Mouse (Mus musculus) liver, embryonic 11.5 days (tissue): ENCODE measurements at regions not wholly inside any gene's neighbourhood (a gene's known extent, or its start where the extent isn't known, plus 50 kb on each side); places are given as distances from the start of the nearest gene placed in this dataset.

Source experiments
- ATAC-seq: fragments of 200-750 bp; cut with Nextera tagmentation; replicated peaks from 2 replicates; pipeline ENCODE4 v1.8.0; 2017; ENCODE audit warnings: moderate number of reproducible peaks, mild to moderate bottlenecking, moderate TSS enrichment, moderate library complexity; ENCODE audit not compliant: low FRiP score
- DNase-seq: peaks from one replicate; pipeline ENCODE4 v3.0.0-alpha.2; 2017; ENCODE audit warnings: low spot score
- H3K27ac ChIP-seq: fragments of 300-500 bp; sonication (generic); 2 replicates; pipeline ENCODE4 v1.5.1; 2014; ENCODE audit warnings: mild to moderate bottlenecking, low read depth, low read length, control low read depth
- H3K27me3 ChIP-seq: fragments of 300-500 bp; sonication (generic); replicated peaks from 2 replicates; pipeline ENCODE4 v1.6.1; 2014; ENCODE audit warnings: low read length, mixed read lengths; ENCODE audit not compliant: control insufficient read depth, insufficient read depth
- H3K36me3 ChIP-seq: fragments of 300-500 bp; sonication (generic); 2 replicates; pipeline ENCODE4 v1.6.1; 2014; ENCODE audit warnings: mild to moderate bottlenecking, low read length, moderate library complexity, mixed read lengths; ENCODE audit not compliant: control insufficient read depth, insufficient read depth
- H3K4me1 ChIP-seq: fragments of 300-500 bp; sonication (generic); replicated peaks from 2 replicates; pipeline ENCODE4 v1.6.1; 2014; ENCODE audit warnings: low read length, mixed read lengths; ENCODE audit not compliant: control insufficient read depth, insufficient read depth
- H3K4me2 ChIP-seq: fragments of 300-500 bp; sonication (generic); 2 replicates; pipeline ENCODE4 v1.6.1; 2014; ENCODE audit warnings: mild to moderate bottlenecking, control low read depth, moderate library complexity
- H3K4me3 ChIP-seq: fragments of 300-500 bp; sonication (generic); 2 replicates; pipeline ENCODE4 v1.5.1; 2014; ENCODE audit warnings: low read depth, low read length, control low read depth
- H3K9ac ChIP-seq: fragments of 300-500 bp; sonication (generic); 2 replicates; pipeline ENCODE4 v1.6.1; 2014; ENCODE audit warnings: low read depth, low read length, control low read depth
- H3K9me3 ChIP-seq: fragments of 300-500 bp; sonication (generic); 2 replicates; pipeline ENCODE4 v1.6.1; 2016; ENCODE audit warnings: low read length, inconsistent platforms, mixed read lengths; ENCODE audit not compliant: control insufficient read depth
- WGBS: fragments of 180-500 bp; shearing (Covaris S2); extraction: QIAGEN DNeasy Blood & Tissue Kit; methylation state at CpG from one replicate; pipeline ENCODE4 v1.1.7; 2014; 5-methylcytosine and 5-hydroxymethylcytosine counted together

- Histone ChIP-seq H3K4me2 (no peak overlapping the region), H3K9ac (no peak overlapping the region), H3K36me3 (no peaks in the 10 kb centered on the region), H3K27ac (no peak overlapping the region), H3K9me3 (no peaks in the 10 kb centered on the region), H3K27me3 (no peaks in the 10 kb centered on the region), H3K4me3 (no peak overlapping the region), H3K4me1 (no peaks in the 10 kb centered on the region)
- DNase-seq: no peak
- no peak for ATAC-seq
- 60% methylated on average over 9 of the region's 9 CpGs for WGBS
These were observed 445.5 kb upstream of the Cdh11 start for GRCm38 (mm10) chr8:103230741-103231475.

GRCm38 (mm10) chr8:103234374-103234773, 448.9 kb upstream of the Cdh11 start:
- no peak for DNase-seq
- Histone ChIP-seq H3K9me3 (no peaks in the 10 kb centered on the region), H3K9ac (no peak overlapping the region), H3K27me3 (no peaks in the 10 kb centered on the region), H3K4me2 (no peak overlapping the region), H3K27ac (0 out of 2 replicates have a peak overlapping the region, but pooled peaks have one; percentile 32), H3K4me3 (no peak overlapping the region), H3K36me3 (no peaks in the 10 kb centered on the region), H3K4me1 (no peaks in the 10 kb centered on the region)
- WGBS: 41% methylated on average over 2 of the region's 2 CpGs
- ATAC-seq: peak; percentile 31; the same call in 1 of the 2 replicates

GRCm38 (mm10) chr8:103235614-103236013, 450.2 kb upstream of the Cdh11 start:
- no peaks in the 10 kb centered on the region for H3K9me3 ChIP-seq
- H3K9ac ChIP-seq: no peak overlapping the region
- no peaks in the 10 kb centered on the region for H3K36me3 ChIP-seq
- no peak for DNase-seq
- no peak overlapping the region for H3K4me3 ChIP-seq
- no peak for ATAC-seq
- H3K4me1 ChIP-seq: no peaks in the 10 kb centered on the region
- no peaks in the 10 kb centered on the region for H3K27me3 ChIP-seq
- H3K27ac ChIP-seq: no peak overlapping the region
- no peak overlapping the region for H3K4me2 ChIP-seq
- WGBS: 51% methylated on average over 1 of the region's 1 CpGs

GRCm38 (mm10) chr8:103238456-103238970, 453.1 kb upstream of the Cdh11 start:
- H3K27me3 ChIP-seq: no peaks in the 10 kb centered on the region
- no peak for DNase-seq
- H3K9ac ChIP-seq: no peak overlapping the region
- H3K4me3 ChIP-seq: no peak overlapping the region
- ATAC-seq: no peak
- no peak overlapping the region for H3K27ac ChIP-seq
- H3K4me2 ChIP-seq: no peak overlapping the region
- H3K36me3 ChIP-seq: no peaks in the 10 kb centered on the region
- H3K4me1 ChIP-seq: no peaks in the 10 kb centered on the region
- H3K9me3 ChIP-seq: no peaks in the 10 kb centered on the region

GRCm38 (mm10) chr8:103244169-103244568, 458.7 kb upstream of the Cdh11 start:
- ATAC-seq (no peak), DNase-seq (no peak)
- Histone ChIP-seq H3K27ac (no peak overlapping the region), H3K27me3 (no peaks in the 10 kb centered on the region), H3K9ac (no peak overlapping the region), H3K4me3 (no peak overlapping the region), H3K4me1 (no peaks in the 10 kb centered on the region), H3K4me2 (no peak overlapping the region), H3K9me3 (no peaks in the 10 kb centered on the region), H3K36me3 (no peaks in the 10 kb centered on the region)
- WGBS: 70% methylated on average over 2 of the region's 2 CpGs

- Histone ChIP-seq H3K4me3 (no peak overlapping the region), H3K9me3 (no peaks in the 10 kb centered on the region), H3K36me3 (no peaks in the 10 kb centered on the region), H3K27me3 (no peaks in the 10 kb centered on the region), H3K4me1 (no peaks in the 10 kb centered on the region), H3K4me2 (no peak overlapping the region), H3K27ac (no peak overlapping the region), H3K9ac (no peak overlapping the region)
- DNase-seq (no peak), ATAC-seq (no peak)
- 60% methylated on average over 6 of the region's 6 CpGs for WGBS
These were observed 459.2 kb upstream of the Cdh11 start for GRCm38 (mm10) chr8:103244658-103245057.

GRCm38 (mm10) chr8:103245864-103246263, 460.4 kb upstream of the Cdh11 start:
- H3K27ac ChIP-seq: no peak overlapping the region
- no peak for ATAC-seq
- no peaks in the 10 kb centered on the region for H3K9me3 ChIP-seq
- no peak for DNase-seq
- H3K4me3 ChIP-seq: no peak overlapping the region
- 61% methylated on average over 9 of the region's 9 CpGs for WGBS
- no peaks in the 10 kb centered on the region for H3K4me1 ChIP-seq
- H3K36me3 ChIP-seq: no peaks in the 10 kb centered on the region
- H3K27me3 ChIP-seq: no peaks in the 10 kb centered on the region
- H3K4me2 ChIP-seq: no peak overlapping the region
- no peak overlapping the region for H3K9ac ChIP-seq

- no peak overlapping the region for H3K9ac ChIP-seq
- no peak for DNase-seq
- no peaks in the 10 kb centered on the region for H3K4me1 ChIP-seq
- no peaks in the 10 kb centered on the region for H3K27me3 ChIP-seq
- no peak overlapping the region for H3K4me3 ChIP-seq
- no peak for ATAC-seq
- no peaks in the 10 kb centered on the region for H3K9me3 ChIP-seq
- no peaks in the 10 kb centered on the region for H3K36me3 ChIP-seq
- no peak overlapping the region for H3K4me2 ChIP-seq
- no peak overlapping the region for H3K27ac ChIP-seq
These were observed 475.8 kb upstream of the Cdh11 start for GRCm38 (mm10) chr8:103261236-103261635.

GRCm38 (mm10) chr8:103270035-103270434, 484.6 kb upstream of the Cdh11 start:
- Histone ChIP-seq H3K9me3 (no peaks in the 10 kb centered on the region), H3K27me3 (no peaks in the 10 kb centered on the region), H3K4me3 (no peak overlapping the region), H3K4me2 (no peak overlapping the region), H3K36me3 (no peaks in the 10 kb centered on the region), H3K27ac (no peak overlapping the region), H3K4me1 (no peaks in the 10 kb centered on the region), H3K9ac (no peak overlapping the region)
- no peak for ATAC-seq
- 71% methylated on average over 3 of the region's 3 CpGs for WGBS
- DNase-seq: no peak
